Mouse (Mus musculus) liver, adult 2 months (tissue): ENCODE measurements at regions not wholly inside any gene's neighbourhood (a gene's known extent, or its start where the extent isn't known, plus 50 kb on each side); places are given as distances from the start of the nearest gene placed in this dataset.

Source experiments
- CTCF ChIP-seq: fragments of 200-500 bp; IDR thresholded peaks from 2 replicates; pipeline ENCODE4 v1.5.1; 2011; ENCODE audit warnings: low read depth, low read length, control low read depth
- POLR2A ChIP-seq: fragments of 200-500 bp; IDR thresholded peaks from 2 replicates; pipeline ENCODE4 v1.6.1; 2011; ENCODE audit warnings: low read length, control low read depth; ENCODE audit not compliant: insufficient read depth; ENCODE audit errors: extremely low read depth

DNA sequence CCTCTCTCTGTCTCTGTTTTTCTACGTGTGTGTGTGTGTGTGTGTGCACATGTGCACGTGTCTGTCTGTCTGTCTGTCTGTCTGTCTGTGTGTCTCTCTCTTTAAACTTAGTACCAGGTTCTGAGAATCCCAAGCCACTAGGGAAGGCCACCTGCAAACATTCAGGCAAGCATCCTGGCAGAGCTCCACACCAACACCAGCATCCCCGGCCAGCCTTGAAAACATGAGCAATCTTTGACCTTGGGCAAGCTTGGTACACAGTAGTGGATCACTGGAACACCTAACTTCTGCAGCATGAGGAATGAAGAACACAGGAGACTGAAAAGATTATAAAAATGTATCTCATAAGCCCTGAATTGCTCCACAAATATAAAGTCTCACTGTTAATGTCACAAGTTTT lies 359.0 kb upstream of the Smim15 start:
- TF ChIP-seq CTCF (no peak), POLR2A (no peak)
